In genomic region chr5:35920557-35920956, GRCm38 (mm10) we compare ENCODE assay signal across 17 mouse cellular contexts. TPM values are rescaled to one million over a fixed set of nuclear protein-coding genes. Genes with fewer than 3 reads are reported as not detected.
DNase-seq lines count a peak whose midpoint lies in the region; ATAC-seq and TF ChIP-seq lines count a peak whose summit lies in the region.
"Had no signal": no experiment of that assay in that cellular context is flagged by ENCODE, and none has a peak within 500 bp of the region (broad histone marks: within the 10 kb centered on the region; RNA-seq: fewer than 3 reads in every experiment).

No protein-coding gene starts in this region.

- TF ChIP-seq POLR2A in kidney, adult 2 months (IDR thresholded peaks at IDR 0.05; ENCODE audit: low read depth, low read length), result no peak

- H3K36me3 ChIP-seq in heart, embryonic 10.5 days, result no peaks in the 10 kb centered on the region
- H3K36me3 ChIP-seq in kidney, embryonic 15.5 days, result no peaks in the 10 kb centered on the region
- no peaks in the 10 kb centered on the region for H3K36me3 ChIP-seq in kidney, adult 2 months (ENCODE audit: control insufficient read depth, insufficient read depth, low read length)
- H3K36me3 ChIP-seq in intestine, embryonic 15.5 days, result no peaks in the 10 kb centered on the region
- H3K36me3 ChIP-seq: G1E had no signal

- peak overlapping the region; percentile 91 for H3K27ac ChIP-seq in heart, embryonic 10.5 days
- H3K27ac ChIP-seq in kidney, embryonic 15.5 days, result peak overlapping the region; percentile 92
- H3K27ac ChIP-seq in kidney, adult 2 months (ENCODE audit: insufficient read depth, low read depth, low read length), result no peak overlapping the region
- peak overlapping the region; percentile 87 for H3K27ac ChIP-seq in intestine, embryonic 15.5 days

- H3K4me3 ChIP-seq in heart, embryonic 10.5 days, result no peak overlapping the region
- H3K4me3 ChIP-seq in kidney, embryonic 15.5 days (replicated peaks), result no peak overlapping the region
- no peak overlapping the region for H3K4me3 ChIP-seq in kidney, adult 2 months (ENCODE audit: insufficient read depth, low read depth, low read length)
- H3K4me3 ChIP-seq in intestine, embryonic 15.5 days (replicated peaks), result no peak overlapping the region

- no peaks in the 10 kb centered on the region for H3K27me3 ChIP-seq in heart, embryonic 10.5 days (ENCODE audit: insufficient read depth, poor library complexity, severe bottlenecking)
- H3K27me3 ChIP-seq in kidney, embryonic 15.5 days, result no peaks in the 10 kb centered on the region
- H3K27me3 ChIP-seq in kidney, adult 2 months (replicated peaks; ENCODE audit: control insufficient read depth, insufficient read depth, low read length), result no peaks in the 10 kb centered on the region
- no peaks in the 10 kb centered on the region for H3K27me3 ChIP-seq in intestine, embryonic 15.5 days (replicated peaks)

- no peaks in the 10 kb centered on the region for H3K9me3 ChIP-seq in heart, embryonic 10.5 days
- no peaks in the 10 kb centered on the region for H3K9me3 ChIP-seq in kidney, embryonic 15.5 days (replicated peaks)
- H3K9me3 ChIP-seq in intestine, embryonic 15.5 days, result no peaks in the 10 kb centered on the region
- H3K9me3 ChIP-seq: G1E had no signal

- peaks cover 97% of the 10 kb centered on the region for H3K4me1 ChIP-seq in heart, embryonic 10.5 days
- peaks cover 94% of the 10 kb centered on the region for H3K4me1 ChIP-seq in kidney, embryonic 15.5 days
- H3K4me1 ChIP-seq in kidney, adult 2 months (ENCODE audit: control insufficient read depth, insufficient read depth, low read length), result peaks cover 16% of the 10 kb centered on the region
- H3K4me1 ChIP-seq in intestine, embryonic 15.5 days (replicated peaks), result peaks cover 74% of the 10 kb centered on the region

- H3K4me2 ChIP-seq in kidney, embryonic 15.5 days, result no peak overlapping the region
- H3K4me2 ChIP-seq in intestine, embryonic 15.5 days (replicated peaks), result no peak overlapping the region
- H3K4me2 ChIP-seq: liver, embryonic 11.5 days had no signal

- TF ChIP-seq CTCF in kidney, adult 2 months (conservative IDR thresholded peaks at IDR 0.05; ENCODE audit: insufficient read depth, insufficient read length, low read depth, low read length), result no peak

- no peak for ATAC-seq in kidney, embryonic 15.5 days (replicated peaks; ENCODE audit: low FRiP score)
- ATAC-seq in intestine, embryonic 15.5 days, result no peak
- ATAC-seq: activated CD4-positive, CD25-positive, alpha-beta regulatory T cell, adult 4 months; forebrain, embryonic 16.5 days had no signal

- H3K9ac ChIP-seq in kidney, embryonic 15.5 days, result no peak overlapping the region
- H3K9ac ChIP-seq in intestine, embryonic 15.5 days, result no peak overlapping the region

- DNase-seq in heart, embryonic 10.5 days (ENCODE audit: low spot score), result no peak
- no peak for DNase-seq in heart, adult 11 months
- DNase-seq in kidney, adult 2 months, result no peak
- DNase-seq in 3T3-L1 (ENCODE audit: low read depth, low spot score), result peak; percentile 53
- no peak for DNase-seq in right cerebral cortex, adult 2 months (ENCODE audit: low spot score in 2 of 2)
- DNase-seq in yolk sac, embryonic 10.5 days (ENCODE audit: low spot score), result no peak
- DNase-seq: B cell, adult 2 months; cerebellum, adult 8-10 months; gastrocnemius, postnatal 36 days; kidney, postnatal 10 days; spleen, adult 18-20 months had no signal

RNA-seq across cellular contexts. Expression of gene Afap1, which starts 27.4 kb away (rescaled TPM):
- 21.7 and 27.0 TPM in 2 replicates for polyA plus RNA-seq in heart, embryonic 10.5 days (2016; fragmentation: Nextera tagmentation; extraction: Ambion mirVana)
- polyA plus RNA-seq in kidney, embryonic 15.5 days (2015; fragmentation: Nextera tagmentation; extraction: Ambion mirVana), result 24.7 and 25.4 TPM in 2 replicates
- polyA plus RNA-seq in kidney, adult 2 months (2012; rRNA removed), result 17.2 and 19.7 TPM in 2 replicates
- 15.4 and 18.4 TPM in 2 replicates for polyA plus RNA-seq in intestine, embryonic 15.5 days (2015; fragmentation: Nextera tagmentation; extraction: Ambion mirVana)
- polyA plus RNA-seq: G1E had no signal
